Mouse (Mus musculus): ENCODE data around the gene Foxk1.

DNA sequence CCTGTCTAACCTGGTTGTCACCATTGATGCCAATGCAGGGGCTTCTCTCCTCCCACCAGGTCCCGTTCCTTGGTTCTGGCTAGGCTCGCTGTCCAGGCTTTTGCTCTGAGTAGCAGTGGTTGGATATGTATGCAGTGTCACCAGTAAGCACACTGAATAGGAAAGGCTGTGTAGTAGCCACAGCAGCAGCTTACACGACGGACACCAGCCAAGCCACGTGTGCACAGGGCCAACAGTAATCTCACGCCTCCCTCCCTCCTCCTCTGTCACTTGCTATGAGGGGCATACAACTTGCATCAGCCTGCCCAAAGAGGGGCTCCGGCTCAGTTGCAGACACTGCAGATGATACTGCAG is 108.7 kb downstream of the Foxk1 start:
- TF ChIP-seq CTCF (conservative IDR thresholded peaks at IDR 0.05; ENCODE audit: low read length) (no peak), NANOG (IDR thresholded peaks at IDR 0.05; ENCODE audit: borderline replicate concordance, low read length) (no peak)

All from E14TG2a.4 (cell line).